ENCODE assay signal across 17 mouse cellular contexts in genomic region chr1:105832784-105833183, GRCm38 (mm10).
"Had no signal": no experiment of that assay in that cellular context is flagged by ENCODE, and none has a peak within 500 bp of the region (broad histone marks: within the 10 kb centered on the region; RNA-seq: fewer than 3 reads in every experiment).

No protein-coding gene starts in this region.

- H3K4me3 ChIP-seq: lung, embryonic 15.5 days; megakaryocyte, embryonic 14.5 days; midbrain, embryonic 13.5 days; midbrain, embryonic 15.5 days; neural tube, embryonic 12.5 days; stomach, embryonic 15.5 days had no signal

- H3K36me3 ChIP-seq: lung, embryonic 15.5 days; midbrain, embryonic 13.5 days; midbrain, embryonic 15.5 days; neural tube, embryonic 12.5 days; stomach, embryonic 15.5 days had no signal

- H3K9me3 ChIP-seq: lung, embryonic 15.5 days; megakaryocyte, embryonic 14.5 days; midbrain, embryonic 13.5 days; midbrain, embryonic 15.5 days; neural tube, embryonic 12.5 days; stomach, embryonic 15.5 days had no signal

- DNase-seq: lung, adult 2 months; lung, postnatal 14 days; lung, postnatal 36 days; right cerebral cortex, postnatal 14 days; thymus, adult 18-20 months; thymus, postnatal 14 days; thymus, postnatal 36 days had no signal

- ATAC-seq: lung, postnatal 0 days; midbrain, embryonic 13.5 days; midbrain, embryonic 15.5 days had no signal

- H3K4me1 ChIP-seq: lung, embryonic 15.5 days; megakaryocyte, embryonic 14.5 days; midbrain, embryonic 13.5 days; midbrain, embryonic 15.5 days; neural tube, embryonic 12.5 days; stomach, embryonic 15.5 days had no signal

- H3K27ac ChIP-seq: lung, embryonic 15.5 days; macrophage; midbrain, embryonic 13.5 days; midbrain, embryonic 15.5 days; neural tube, embryonic 12.5 days; stomach, embryonic 15.5 days; stomach, postnatal 0 days had no signal

- H3K9ac ChIP-seq: lung, embryonic 15.5 days; midbrain, embryonic 13.5 days; midbrain, embryonic 15.5 days; neural tube, embryonic 12.5 days; stomach, embryonic 15.5 days had no signal

- H3K27me3 ChIP-seq: lung, embryonic 15.5 days; midbrain, embryonic 13.5 days; midbrain, embryonic 15.5 days; neural tube, embryonic 12.5 days; stomach, embryonic 15.5 days had no signal

- H3K4me2 ChIP-seq: lung, embryonic 15.5 days; midbrain, embryonic 11.5 days; midbrain, embryonic 13.5 days; midbrain, embryonic 15.5 days; neural tube, embryonic 12.5 days; stomach, embryonic 15.5 days had no signal
